Mouse (Mus musculus) c-Kit-positive CD71-positive TER-119-negative erythroid progenitor cells, embryonic 14.5 days (primary cell): Measurements from ENCODE around the gene Rin2.

Experiments used
- DNase-seq: peaks from one replicate; pipeline ENCODE4 v3.0.0-alpha.2; 2013; ENCODE audit warnings: low read depth

The Rin2 gene

GRCm38 (mm10) chr2:145829231-145829630, 154.2 kb downstream of the Rin2 start:
- no peak for DNase-seq

- DNase-seq, result no peak
These were observed 155.4 kb downstream of the Rin2 start for GRCm38 (mm10) chr2:145830417-145830816.

- DNase-seq, result no peak
These were observed 157.2 kb downstream of the Rin2 start for GRCm38 (mm10) chr2:145831949-145832835.

GRCm38 (mm10) chr2:145832836-145833221, 157.8 kb downstream of the Rin2 start:
- no peak for DNase-seq

- DNase-seq, result no peak
These were observed 158.3 kb downstream of the Rin2 start for GRCm38 (mm10) chr2:145833341-145833740.

GRCm38 (mm10) chr2:145835920-145836319, 160.9 kb downstream of the Rin2 start:
- no peak for DNase-seq

- no peak for DNase-seq
These were observed 163.7 kb downstream of the Rin2 start for GRCm38 (mm10) chr2:145838675-145839074.

GRCm38 (mm10) chr2:145839565-145840315, 164.7 kb downstream of the Rin2 start:
- no peak for DNase-seq

GRCm38 (mm10) chr2:145840320-145840719, 165.3 kb downstream of the Rin2 start:
- DNase-seq, result no peak

GRCm38 (mm10) chr2:145840910-145841870, 166.2 kb downstream of the Rin2 start:
- DNase-seq, result no peak

GRCm38 (mm10) chr2:145843322-145843721, 168.3 kb downstream of the Rin2 start:
- no peak for DNase-seq

- DNase-seq, result no peak
These were observed 171.6 kb downstream of the Rin2 start for GRCm38 (mm10) chr2:145846595-145846994.

GRCm38 (mm10) chr2:145849170-145849905, 174.3 kb downstream of the Rin2 start:
- DNase-seq, result no peak

GRCm38 (mm10) chr2:145850779-145851178, 175.8 kb downstream of the Rin2 start:
- DNase-seq, result no peak

- no peak for DNase-seq
These were observed 180.8 kb downstream of the Rin2 start for GRCm38 (mm10) chr2:145855831-145856230.

GRCm38 (mm10) chr2:145857864-145858263, 182.8 kb downstream of the Rin2 start:
- no peak for DNase-seq

- no peak for DNase-seq
These were observed 184.5 kb downstream of the Rin2 start for GRCm38 (mm10) chr2:145859442-145859931.

- no peak for DNase-seq
These were observed 185.2 kb downstream of the Rin2 start for GRCm38 (mm10) chr2:145859932-145860801.

GRCm38 (mm10) chr2:145861193-145862123, 186.4 kb downstream of the Rin2 start:
- DNase-seq, result no peak
